Mouse (Mus musculus) CH12.LX (cell line): Measurements from ENCODE around the gene Popdc2. TPM values are rescaled to one million over a fixed set of nuclear protein-coding genes. Genes with fewer than 3 reads are reported as not detected.

Experiments used
- DNase-seq: peaks from one replicate; pipeline ENCODE4 v3.0.0-alpha.2; 2013; ENCODE audit errors: extremely low read depth
- H3K27ac ChIP-seq: 2 replicates; pipeline ENCODE4 v1.5.1; 2012; ENCODE audit warnings: low read depth, mild to moderate bottlenecking, control low read depth, moderate library complexity; ENCODE audit not compliant: insufficient read depth
- H3K27me3 ChIP-seq: replicated peaks from 2 replicates; pipeline ENCODE3; 2012; ENCODE audit warnings: inconsistent platforms
- H3K36me3 ChIP-seq, 2 experiments: replicated peaks in 1 of 2; 2 replicates each; pipeline versions ENCODE3 to v1.6.1; 2012; ENCODE audit warnings: inconsistent platforms in 1 of 2, low read length in 1 of 2, mild to moderate bottlenecking in 1 of 2, mixed read lengths in 1 of 2, moderate library complexity in 1 of 2; ENCODE audit not compliant: control insufficient read depth in 1 of 2, insufficient read depth in 1 of 2
- H3K4me1 ChIP-seq, 2 experiments: 2 replicates each; pipeline ENCODE4 v1.6.1; 2012; ENCODE audit warnings: inconsistent platforms in 1 of 2, moderate library complexity in 1 of 2; ENCODE audit not compliant: insufficient read depth in 2 of 2, control insufficient read depth in 1 of 2
- H3K4me2 ChIP-seq: 2 replicates; pipeline ENCODE4 v1.6.1; 2012; ENCODE audit warnings: low read depth, mild to moderate bottlenecking, control low read depth; ENCODE audit not compliant: poor library complexity, insufficient read depth, severe bottlenecking
- H3K4me3 ChIP-seq, 3 experiments: fragments of 150-350 bp in 1 of 3; sonication (generic) in 1 of 3; replicated peaks in 1 of 3; 2 replicates each; pipeline versions ENCODE3 to v1.5.1; 2011 to 2012; ENCODE audit warnings: low read depth in 2 of 3, low read length in 2 of 3, mild to moderate bottlenecking in 2 of 3, moderate library complexity in 2 of 3, control low read depth in 1 of 3, improper control_type of control experiment in 1 of 3, inconsistent platforms in 1 of 3, mixed read lengths in 1 of 3; ENCODE audit not compliant: poor library complexity in 1 of 3
- H3K79me2 ChIP-seq: replicated peaks from 2 replicates; pipeline ENCODE4 v1.6.1; 2012; ENCODE audit warnings: mild to moderate bottlenecking, moderate library complexity; ENCODE audit not compliant: control insufficient read depth, poor library complexity, insufficient read depth, severe bottlenecking; ENCODE audit errors: extremely low read depth
- H3K9ac ChIP-seq: 2 replicates; pipeline ENCODE4 v1.6.1; 2012; ENCODE audit warnings: low read depth, mild to moderate bottlenecking, control low read depth, moderate library complexity; ENCODE audit not compliant: insufficient read depth
- H3K9me3 ChIP-seq: replicated peaks from 2 replicates; pipeline ENCODE3; 2012; ENCODE audit warnings: low read length, inconsistent platforms, mixed read lengths
- BHLHE40 ChIP-seq: IDR thresholded peaks from 2 replicates; pipeline ENCODE4 v1.6.1; 2011; ENCODE audit warnings: mild to moderate bottlenecking, low read depth, low read length, improper control_type of control experiment
- CHD1 ChIP-seq: IDR thresholded peaks from 2 replicates; pipeline ENCODE4 v1.6.1; 2012; ENCODE audit warnings: low read depth, low read length, improper control_type of control experiment, inconsistent platforms
- CHD2 ChIP-seq: IDR thresholded peaks from 2 replicates; pipeline ENCODE4 v1.6.1; 2011; ENCODE audit warnings: low read length, improper control_type of control experiment
- CTCF ChIP-seq, 2 experiments: IDR thresholded peaks in 1 of 2; conservative IDR thresholded peaks in 1 of 2; 2 replicates each; pipeline ENCODE4 v1.5.1; 2011 to 2012; ENCODE audit warnings: low read depth in 2 of 2, low read length in 2 of 2, improper control_type of control experiment in 1 of 2, inconsistent platforms in 1 of 2, mild to moderate bottlenecking in 1 of 2, moderate library complexity in 1 of 2
- E2F4 ChIP-seq: IDR thresholded peaks from 2 replicates; pipeline ENCODE4 v1.6.1; 2011; ENCODE audit warnings: low read depth, low read length, improper control_type of control experiment; ENCODE audit not compliant: insufficient replicate concordance
- ELF1 ChIP-seq: IDR thresholded peaks from 2 replicates; pipeline ENCODE4 v1.6.1; 2014; ENCODE audit warnings: low read depth, mild to moderate bottlenecking, inconsistent platforms, low read length, improper control_type of control experiment
- EP300 ChIP-seq: IDR thresholded peaks from 2 replicates; pipeline ENCODE4 v1.6.1; 2011; ENCODE audit warnings: low read length, improper control_type of control experiment
- ETS1 ChIP-seq: conservative IDR thresholded peaks from 2 replicates; pipeline ENCODE4 v1.6.1; 2012; ENCODE audit warnings: low read depth, mild to moderate bottlenecking, inconsistent platforms, low read length, improper control_type of control experiment, moderate library complexity
- GABPA ChIP-seq: IDR thresholded peaks from 2 replicates; pipeline ENCODE4 v1.6.1; 2012; ENCODE audit warnings: low read depth, low read length, improper control_type of control experiment, inconsistent platforms; ENCODE audit not compliant: insufficient replicate concordance
- JUN ChIP-seq: IDR thresholded peaks from 2 replicates; pipeline ENCODE4 v1.6.1; 2011; ENCODE audit warnings: low read depth, mild to moderate bottlenecking, low read length, improper control_type of control experiment, moderate library complexity; ENCODE audit not compliant: insufficient read depth
- KAT2A ChIP-seq: IDR thresholded peaks from 2 replicates; pipeline ENCODE4 v1.6.1; 2012; ENCODE audit warnings: low read length, improper control_type of control experiment, inconsistent platforms; ENCODE audit not compliant: insufficient replicate concordance
- MAX ChIP-seq: IDR thresholded peaks from 2 replicates; pipeline ENCODE4 v1.6.1; 2011; ENCODE audit warnings: low read length, improper control_type of control experiment
- MEF2A ChIP-seq: IDR thresholded peaks from 2 replicates; pipeline ENCODE4 v1.6.1; 2014; ENCODE audit warnings: low read depth, mild to moderate bottlenecking, inconsistent platforms, low read length, improper control_type of control experiment, borderline replicate concordance
- MXI1 ChIP-seq: IDR thresholded peaks from 2 replicates; pipeline ENCODE4 v1.6.1; 2011; ENCODE audit warnings: mild to moderate bottlenecking, low read depth, low read length, improper control_type of control experiment
- POLR2A ChIP-seq: IDR thresholded peaks from 2 replicates; pipeline ENCODE4 v1.6.1; 2011; ENCODE audit warnings: low read depth, mild to moderate bottlenecking, improper control_type of control experiment, low read length
- POLR2AphosphoS2 ChIP-seq: IDR thresholded peaks from 2 replicates; pipeline ENCODE4 v1.6.1; 2011; ENCODE audit warnings: low read depth, low read length, improper control_type of control experiment
- RAD21 ChIP-seq: IDR thresholded peaks from 2 replicates; pipeline ENCODE4 v1.6.1; 2011; ENCODE audit warnings: low read depth, mild to moderate bottlenecking, low read length, improper control_type of control experiment, moderate library complexity
- RCOR1 ChIP-seq: conservative IDR thresholded peaks from 2 replicates; pipeline ENCODE4 v1.6.1; 2012; ENCODE audit warnings: low read depth, mild to moderate bottlenecking, inconsistent platforms, low read length, improper control_type of control experiment
- SMC3 ChIP-seq: IDR thresholded peaks from 2 replicates; pipeline ENCODE4 v1.6.1; 2011; ENCODE audit warnings: low read depth, low read length, improper control_type of control experiment
- UBTF ChIP-seq: IDR thresholded peaks from 2 replicates; pipeline ENCODE4 v1.6.1; 2012; ENCODE audit warnings: low read depth, mild to moderate bottlenecking, inconsistent platforms, low read length, improper control_type of control experiment, moderate library complexity
- ZKSCAN1 ChIP-seq: IDR thresholded peaks from 2 replicates; pipeline ENCODE4 v1.6.1; 2012; ENCODE audit warnings: low read depth, inconsistent platforms, low read length, improper control_type of control experiment, borderline replicate concordance
- ZMIZ1 ChIP-seq: IDR thresholded peaks from 2 replicates; pipeline ENCODE4 v1.6.1; 2012; ENCODE audit warnings: low read depth, mild to moderate bottlenecking, inconsistent platforms, low read length, improper control_type of control experiment
- dilution Hi-C: fragments of 300-500 bp; cut with MboI; formaldehyde crosslinking; loops from 2 replicates; pipeline ENCODE4 v1.14.3; 2020; ENCODE audit warnings: low sequenced_read_pairs; ENCODE audit not compliant: extremely low pct_unique_long_range_greater_than_20kb, extremely low pct_ligation_motif_present
- in situ Hi-C: fragments of 300-500 bp; cut with MboI; formaldehyde crosslinking; loops from 3 replicates; pipeline ENCODE4 v1.14.3; 2019; ENCODE audit warnings: low sequenced_read_pairs, low pct_ligation_motif_present, low pct_unique_long_range_greater_than_20kb, mixed read lengths
- polyA plus RNA-seq: library from polyadenylated mRNA; unstranded; fragments of >175 nt; gene quantifications from 2 replicates; pipeline ENCODE4 v1.2.1, GENCODE M21; 2012; ENCODE audit warnings: low read depth; ENCODE audit not compliant: insufficient read length
- total RNA-seq, 2 experiments: library from RNA; depleted of rRNA; stranded (reverse); fragments of 300-350 nt in 1 of 2; fragments of >200 nt in 1 of 2; gene quantifications; 2 replicates each; pipeline ENCODE4 v1.2.3; 2012 to 2014

Popdc2 gene
- total and polyA plus RNA-seq, 3 experiments = 0.17 to 3.6 (median 1.1) TPM

GRCm38 (mm10) chr16:38369431-38369830 is 7.4 kb downstream of the Popdc2 start:
- in situ Hi-C loops = no loop called here
- Histone ChIP-seq H3K27me3 (no peaks in the 10 kb centered on the region), H3K27ac (no peak overlapping the region), H3K79me2 (no peaks in the 10 kb centered on the region), H3K9ac (no peak overlapping the region), H3K9me3 (no peaks in the 10 kb centered on the region), H3K36me3 (peaks cover 0 to 5% of the 10 kb centered on the region in 2 experiments), H3K4me2 (no peak overlapping the region), H3K4me3 (no peak overlapping the region), H3K4me1 (peaks cover 49 to 50% of the 10 kb centered on the region in 2 experiments)
- TF ChIP-seq CHD2 (no peak), MAX (no peak), POLR2AphosphoS2 (no peak), ETS1 (no peak), MXI1 (no peak), GABPA (no peak), ELF1 (no peak), MEF2A (no peak), JUN (no peak), CHD1 (no peak), SMC3 (no peak), RAD21 (no peak), EP300 (no peak), CTCF (conservative IDR thresholded peaks at IDR 0.05 in 1 of 2, IDR thresholded peaks at IDR 0.05 in 1 of 2; ENCODE audit: low read depth in 2 of 2, low read length in 2 of 2) (no peak), POLR2A (no peak), BHLHE40 (no peak)
- no peak for DNase-seq
- dilution Hi-C loops = no loop called here

DNA sequence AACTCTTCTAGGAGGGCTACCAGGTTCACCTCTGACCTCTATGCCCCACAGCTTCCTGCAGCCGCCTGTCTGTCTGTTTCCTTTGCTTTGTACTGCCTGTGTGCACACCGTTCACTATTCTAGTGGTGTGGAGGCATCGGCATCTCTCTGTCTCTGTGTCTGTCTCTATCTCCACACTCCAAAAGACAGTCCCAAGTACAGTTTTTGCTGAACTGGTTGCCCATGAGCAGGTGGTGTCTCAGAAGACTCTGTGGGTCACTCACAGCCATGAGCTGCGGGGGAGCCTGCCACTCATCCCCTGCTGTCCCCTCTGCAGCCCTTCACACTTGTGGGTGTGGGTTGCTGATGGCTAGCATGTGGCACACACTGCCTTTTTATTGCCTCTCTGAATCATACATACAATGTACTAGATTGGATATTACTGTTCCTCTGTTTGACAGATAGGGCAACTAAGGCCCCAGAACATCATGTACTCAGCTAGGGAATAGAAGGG is 8.0 kb downstream of the Popdc2 start:
- Histone ChIP-seq H3K79me2 (no peaks in the 10 kb centered on the region), H3K4me3 (no peak overlapping the region), H3K4me2 (no peak overlapping the region), H3K27me3 (no peaks in the 10 kb centered on the region), H3K36me3 (peaks cover 0 to 5% of the 10 kb centered on the region in 2 experiments), H3K9me3 (no peaks in the 10 kb centered on the region), H3K9ac (no peak overlapping the region), H3K4me1 (peaks cover 55 to 56% of the 10 kb centered on the region in 2 experiments), H3K27ac (no peak overlapping the region)
- dilution Hi-C loops = no loop called here
- DNase-seq = no peak
- in situ Hi-C loops = no loop called here
- TF ChIP-seq UBTF = no peak
- TF ChIP-seq ZMIZ1 = no peak
- TF ChIP-seq RCOR1 = no peak
- TF ChIP-seq JUN = no peak
- no peak for TF ChIP-seq CTCF (conservative IDR thresholded peaks at IDR 0.05 in 1 of 2, IDR thresholded peaks at IDR 0.05 in 1 of 2; ENCODE audit: low read depth in 2 of 2, low read length in 2 of 2)
- no peak for TF ChIP-seq KAT2A
- no peak for TF ChIP-seq MAX
- no peak for TF ChIP-seq CHD1
- no peak for TF ChIP-seq ZKSCAN1
- no peak for TF ChIP-seq E2F4
- no peak for TF ChIP-seq POLR2A
- TF ChIP-seq POLR2AphosphoS2 = no peak
